Mouse (Mus musculus): Measurements from ENCODE around the gene Fbxo36.

The Fbxo36 gene

GRCm38 (mm10) chr1:84942666-84943065, 103.0 kb downstream of the Fbxo36 start:
- no peak for DNase-seq (ENCODE audit: low spot score in 2 of 2)

GRCm38 (mm10) chr1:84943549-84943948, 103.9 kb downstream of the Fbxo36 start:
- DNase-seq (ENCODE audit: low spot score in 2 of 2), result no peak

- no peak for DNase-seq (ENCODE audit: low spot score in 2 of 2)
Measured at GRCm38 (mm10) chr1:84945950-84946349, 106.3 kb downstream of the Fbxo36 start.

- DNase-seq (ENCODE audit: low spot score in 2 of 2), result no peak
Measured at GRCm38 (mm10) chr1:84947390-84947789, 107.7 kb downstream of the Fbxo36 start.

Measured in spleen, postnatal 10 days (tissue).